Mouse (Mus musculus): ENCODE measurements around the gene Kcnj4.

DNA sequence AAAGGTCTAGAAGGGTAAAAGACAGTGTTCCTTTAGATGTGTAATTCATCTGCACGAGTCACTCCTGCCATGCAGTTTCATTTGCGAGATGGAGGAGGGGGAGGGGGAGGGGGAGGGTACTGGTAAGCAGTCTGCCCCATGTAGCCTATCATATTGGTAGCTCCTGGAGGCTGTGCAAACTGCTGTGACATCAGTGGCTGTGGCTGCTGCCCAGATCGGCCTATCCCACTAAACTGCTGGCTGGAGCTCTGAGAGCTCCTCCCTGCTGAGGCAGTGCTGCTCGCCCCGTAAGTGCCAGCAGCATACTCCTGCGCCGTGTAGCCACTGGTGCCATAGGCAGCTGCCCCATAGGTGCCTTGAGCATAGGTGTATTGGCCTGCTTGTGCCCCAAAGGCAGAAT is 24.9 kb upstream of the Kcnj4 start:
- TF ChIP-seq CTCF (IDR thresholded peaks at IDR 0.05; ENCODE audit: low read depth): no peak
- no peak for TF ChIP-seq EP300 (IDR thresholded peaks at IDR 0.05; ENCODE audit: low read depth)
